ENCODE assay signal across 21 mouse cellular contexts in genomic region chr2:127514380-127515124, GRCm38 (mm10). TPM values are rescaled to one million over a fixed set of nuclear protein-coding genes. Genes with fewer than 3 reads are reported as not detected.
"Had no signal": no experiment of that assay in that cellular context is flagged by ENCODE, and none has a peak within 500 bp of the region (broad histone marks: within the 10 kb centered on the region; RNA-seq: fewer than 3 reads in every experiment).

No protein-coding gene starts in this region.

- H3K27me3 ChIP-seq: neural tube, embryonic 12.5 days; neural tube, embryonic 15.5 days had no signal

- H3K4me1 ChIP-seq: liver, embryonic 13.5 days had no signal

- ATAC-seq: inflammation-experienced regulatory T-cells, adult 6 months had no signal

- H3K4me2 ChIP-seq: kidney, embryonic 15.5 days; liver, embryonic 13.5 days; lung, embryonic 14.5 days; neural tube, embryonic 12.5 days; neural tube, embryonic 15.5 days had no signal

- H3K4me3 ChIP-seq: kidney, embryonic 15.5 days; left cerebral cortex, adult 2 months; liver, embryonic 13.5 days; megakaryocyte, embryonic 14.5 days; midbrain, embryonic 10.5 days; neural tube, embryonic 12.5 days; neural tube, embryonic 15.5 days had no signal

- H3K9ac ChIP-seq: kidney, embryonic 15.5 days; liver, embryonic 13.5 days; lung, embryonic 14.5 days; neural tube, embryonic 12.5 days; neural tube, embryonic 15.5 days had no signal

- H3K36me3 ChIP-seq: kidney, embryonic 15.5 days; liver, embryonic 13.5 days; midbrain, embryonic 10.5 days; neural tube, embryonic 12.5 days; neural tube, embryonic 15.5 days had no signal

- H3K27ac ChIP-seq: kidney, embryonic 15.5 days; left cerebral cortex, adult 2 months; liver, embryonic 13.5 days; midbrain, embryonic 10.5 days; neural tube, embryonic 12.5 days; neural tube, embryonic 15.5 days had no signal

- DNase-seq: kidney, adult 11 months; kidney, adult 8-10 months; kidney, postnatal 10 days; kidney, postnatal 36 days; layer of hippocampus, postnatal 36 days; liver, embryonic 13.5 days; lung, embryonic 14.5 days; midbrain, embryonic 14.5 days; right cerebral cortex, adult 18-20 months; right cerebral cortex, postnatal 14 days; right cerebral cortex, postnatal 4 days; thymus, adult 18-20 months; thymus, postnatal 36 days had no signal

- H3K9me3 ChIP-seq: kidney, embryonic 15.5 days; liver, embryonic 13.5 days; megakaryocyte, embryonic 14.5 days; midbrain, embryonic 10.5 days; neural tube, embryonic 12.5 days; neural tube, embryonic 15.5 days had no signal

RNA-seq across cellular contexts. Expression of gene Prom2, which starts 26.7 kb away (rescaled TPM):
- total RNA-seq: liver, adult 2 months had no signal
- polyA plus RNA-seq: liver, embryonic 13.5 days; midbrain, embryonic 14.5 days had no signal
